Mouse (Mus musculus) monocyte, adult 5-6 weeks (primary cell): ENCODE measurements around the gene Nelfb. TPM values are rescaled to one million over a fixed set of nuclear protein-coding genes. Genes with fewer than 3 reads are reported as not detected.
"Not testable (repeated sequence)": the region's sequence is repeated elsewhere in the genome, so short reads cannot be mapped to it uniquely, and the experiment has no call there.

ENCODE experiments used
- ATAC-seq: fragments of 153-309, 156-312 bp; replicated peaks from 2 replicates; pipeline ENCODE4 v1.8.0; 2017; ENCODE audit warnings: mild to moderate bottlenecking; ENCODE audit not compliant: low TSS enrichment, insufficient number of reproducible peaks, severe bottlenecking, poor library complexity, low FRiP score
- total RNA-seq: library from RNA; stranded (forward); fragments of 200-1000, 200-491, 200-594 nt; gene quantifications from 3 replicates; pipeline ENCODE4 v1.2.3, GENCODE M21; 2017

Gene Nelfb
- 82.8 to 113 TPM (median 105 TPM) in 3 replicates for total RNA-seq

DNA sequence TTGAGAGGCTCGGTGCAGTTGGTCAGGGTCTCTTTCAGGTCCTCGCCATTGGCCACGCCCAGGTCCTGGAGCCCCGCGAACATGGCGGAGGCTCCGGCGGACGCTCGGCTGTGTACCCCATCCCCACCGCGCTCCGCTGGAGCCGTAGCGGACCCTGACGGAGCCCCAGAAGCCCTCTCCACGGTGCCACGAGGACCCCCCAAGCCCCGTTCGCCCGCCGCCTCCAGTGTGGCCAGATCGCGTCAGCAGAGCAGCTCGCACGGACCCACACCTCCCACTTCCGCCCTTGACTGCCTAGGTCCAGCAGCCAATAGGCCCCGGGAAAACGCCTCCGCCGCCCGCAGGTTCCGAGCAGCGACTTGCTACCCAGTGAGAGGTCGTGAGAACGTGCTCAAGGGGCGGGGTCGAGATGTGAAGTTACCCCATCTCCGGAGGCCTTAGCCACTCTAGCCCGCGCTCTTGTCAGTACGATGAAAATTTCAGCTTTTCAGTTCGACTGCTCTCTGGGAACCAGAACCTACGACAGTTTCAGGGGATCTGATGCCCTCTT, at the start of gene Nelfb:
TSS of gene Nelfb (minus strand) at position 369 of the 550 bp plus-strand sequence.
- peak; percentile 97 for ATAC-seq

DNA sequence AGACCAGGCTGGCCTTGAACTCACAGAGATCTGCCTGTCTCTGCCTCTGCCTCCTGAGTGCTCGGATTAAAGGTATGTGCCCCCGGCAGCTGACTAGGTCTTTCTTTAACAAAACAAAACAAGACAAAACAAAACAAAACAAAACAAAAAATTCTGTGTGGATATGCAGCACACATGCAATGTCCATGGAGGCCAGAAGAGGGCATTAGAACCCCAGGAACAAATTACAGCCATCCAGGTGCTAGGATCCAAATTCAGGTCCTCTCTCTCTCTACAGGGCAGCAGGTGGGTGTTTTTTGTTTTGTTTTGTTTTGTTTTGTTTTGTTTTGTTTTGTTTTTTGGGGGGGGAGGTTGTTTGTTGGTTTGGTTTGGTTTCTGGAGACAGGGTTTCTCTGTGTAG, 47.6 kb upstream of the Nelfb start:
- no peak for ATAC-seq

DNA sequence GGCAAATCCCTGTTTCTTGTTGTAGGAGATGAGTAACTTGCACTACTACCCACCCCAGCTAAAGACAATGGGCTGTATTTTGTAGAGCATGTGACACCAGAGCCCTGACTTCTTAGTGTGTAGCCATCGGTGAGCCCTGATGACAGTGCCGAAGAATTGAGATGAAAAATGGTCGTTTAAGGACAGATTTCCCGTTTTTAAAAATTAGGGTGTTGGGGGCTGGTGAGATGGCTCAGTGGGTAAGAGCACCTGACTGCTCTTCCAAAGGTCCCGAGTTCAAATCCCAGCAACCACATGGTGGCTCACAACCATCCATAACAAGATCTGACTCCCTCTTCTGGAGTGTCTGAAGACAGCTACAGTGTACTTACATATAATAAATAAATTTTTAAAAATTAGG, 46.0 kb upstream of the Nelfb start:
- ATAC-seq = not testable (repeated sequence)

DNA sequence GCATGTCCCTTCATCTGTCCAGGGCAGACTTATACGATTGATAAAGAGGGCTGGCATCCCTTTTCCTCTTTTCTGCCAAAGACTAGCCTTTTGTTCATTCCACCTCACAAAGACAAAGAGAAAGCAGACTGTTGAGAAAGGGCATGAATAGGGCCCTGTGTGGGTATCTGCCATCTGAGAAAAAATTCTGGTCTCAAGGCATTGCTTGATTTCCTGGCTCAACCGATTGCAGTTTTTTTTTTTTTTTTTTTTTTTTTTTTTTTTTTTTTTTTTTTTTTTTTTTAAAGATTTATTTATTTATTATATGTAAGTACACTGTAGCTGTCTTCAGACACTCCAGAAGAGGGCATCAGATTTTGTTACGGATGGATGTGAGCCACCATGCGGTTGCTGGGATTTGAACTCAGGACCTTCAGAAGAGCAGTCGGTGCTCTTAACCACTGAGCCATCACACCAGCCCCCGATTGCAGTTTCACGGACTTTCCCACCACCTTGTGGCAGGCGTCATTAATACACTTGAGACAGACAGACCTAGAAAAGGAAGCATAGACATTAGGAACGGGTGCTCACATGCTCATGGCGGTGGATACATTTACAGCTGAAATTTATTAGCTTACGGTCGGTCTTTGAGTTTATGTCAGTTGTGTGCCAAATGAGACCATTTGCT, 45.3 kb upstream of the Nelfb start:
- not testable (repeated sequence) for ATAC-seq

DNA sequence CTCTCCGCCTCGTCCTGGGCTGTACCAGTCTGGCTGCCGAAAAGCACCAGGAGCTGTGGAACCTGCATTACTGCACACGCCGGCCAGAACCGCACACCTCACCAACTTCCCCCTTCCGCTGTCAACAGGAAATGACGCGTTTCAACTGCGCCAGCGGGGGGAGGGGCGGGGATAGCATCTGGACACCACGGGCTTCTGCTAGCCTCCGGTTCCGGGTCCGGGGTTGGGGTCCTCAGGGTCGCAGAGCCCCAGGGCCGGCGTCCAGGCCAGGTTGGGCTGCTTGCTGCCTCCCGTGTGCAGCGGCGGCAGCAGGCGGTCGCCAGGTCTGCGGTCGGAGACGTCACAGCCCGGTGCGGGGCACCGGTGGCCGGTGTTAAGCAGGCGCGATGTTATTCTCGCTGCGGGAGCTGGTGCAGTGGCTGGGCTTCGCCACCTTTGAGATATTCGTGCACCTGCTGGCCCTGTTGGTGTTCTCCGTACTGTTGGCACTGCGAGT, 44.0 kb upstream of the Nelfb start, which contains the start of gene Tmem203:
TSS of gene Tmem203 (plus strand) at position 156 of the 496 bp plus-strand sequence.
- ATAC-seq = peak; percentile 96

DNA sequence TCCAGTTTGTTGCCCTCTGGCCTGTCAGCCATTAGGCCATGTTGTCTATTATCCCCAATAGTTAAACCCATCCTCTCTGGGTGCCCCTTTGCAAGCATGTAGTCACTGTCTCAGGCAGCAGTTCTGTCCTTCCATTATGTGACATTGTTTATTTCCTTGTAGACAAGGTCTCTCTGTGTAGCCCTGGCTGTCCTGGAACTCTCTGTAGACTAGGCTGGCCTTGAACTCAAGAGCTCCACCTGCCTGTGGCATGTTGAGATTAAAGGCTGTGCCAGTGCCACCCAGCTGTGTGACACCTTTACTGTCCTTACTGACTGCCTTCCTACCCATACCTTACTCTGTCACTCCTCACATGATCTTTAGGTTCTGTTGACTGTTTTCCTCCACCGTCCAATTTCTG, 41.0 kb upstream of the Nelfb start:
- ATAC-seq = no peak

DNA sequence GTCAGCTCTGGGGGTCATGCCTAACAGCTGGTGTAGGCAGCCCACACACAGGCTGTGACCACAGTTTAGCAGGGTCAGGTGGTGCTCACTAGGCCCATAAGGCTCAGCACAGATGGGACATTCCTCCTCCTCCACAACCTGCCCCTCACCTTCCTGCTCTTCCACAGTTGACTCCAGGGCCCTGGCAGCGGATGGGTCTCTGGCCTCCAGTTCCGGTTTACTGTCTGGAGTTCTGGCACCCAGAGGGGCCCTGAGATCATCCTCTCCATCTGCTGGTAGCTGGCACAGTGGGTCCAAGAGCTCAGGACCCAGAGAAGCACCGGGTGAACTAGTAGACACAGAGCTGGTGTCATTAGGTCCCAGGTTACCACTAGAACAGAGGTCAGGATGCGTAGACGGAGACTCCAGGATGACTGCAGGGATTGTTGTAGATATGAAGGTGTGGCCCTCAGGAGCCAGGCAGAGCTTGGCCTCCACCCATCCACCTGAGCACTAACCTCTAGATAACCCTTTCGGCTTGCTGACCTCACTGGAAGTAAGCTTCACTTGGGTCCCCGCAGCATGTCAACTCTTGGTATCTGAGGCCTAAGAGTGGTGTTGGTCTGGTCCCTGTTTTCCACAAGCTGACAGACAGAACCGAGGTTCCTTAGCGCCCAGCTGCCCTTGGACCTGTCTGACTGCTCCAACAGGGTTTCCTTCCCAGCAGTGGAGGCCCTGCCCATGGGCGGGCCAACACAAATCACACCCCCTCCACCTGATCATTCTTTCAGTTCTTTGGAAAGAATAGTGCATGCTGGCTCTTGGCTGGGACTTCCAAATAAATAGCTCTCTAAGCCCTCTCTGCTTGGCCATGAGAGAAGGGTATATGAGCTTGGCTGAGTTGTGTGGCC, 35.1 kb upstream of the Nelfb start, which contains the start of gene AL732309.1:
TSS of gene AL732309.1 (minus strand) at position 681 of the 890 bp plus-strand sequence.
- no peak for ATAC-seq

DNA sequence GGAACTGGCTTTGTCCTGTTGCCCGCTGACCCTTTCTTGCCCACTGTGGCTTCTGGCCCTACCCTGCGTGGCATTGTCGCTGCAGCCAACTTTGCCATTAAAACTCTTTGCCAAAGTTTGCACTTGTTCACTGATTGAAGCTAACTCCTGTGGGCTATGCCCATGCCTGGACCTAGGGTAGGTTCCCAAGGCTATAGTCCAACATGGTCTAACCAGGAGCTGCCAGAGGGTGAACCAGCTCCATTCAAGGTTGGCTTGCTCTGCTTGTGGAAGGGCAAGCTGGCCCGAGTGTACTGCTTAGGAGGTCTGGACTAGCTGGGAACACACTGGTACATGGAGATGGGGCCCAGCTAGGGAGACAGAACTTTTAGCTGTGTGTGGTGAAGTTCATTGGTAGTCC, 32.9 kb upstream of the Nelfb start:
- ATAC-seq = no peak

DNA sequence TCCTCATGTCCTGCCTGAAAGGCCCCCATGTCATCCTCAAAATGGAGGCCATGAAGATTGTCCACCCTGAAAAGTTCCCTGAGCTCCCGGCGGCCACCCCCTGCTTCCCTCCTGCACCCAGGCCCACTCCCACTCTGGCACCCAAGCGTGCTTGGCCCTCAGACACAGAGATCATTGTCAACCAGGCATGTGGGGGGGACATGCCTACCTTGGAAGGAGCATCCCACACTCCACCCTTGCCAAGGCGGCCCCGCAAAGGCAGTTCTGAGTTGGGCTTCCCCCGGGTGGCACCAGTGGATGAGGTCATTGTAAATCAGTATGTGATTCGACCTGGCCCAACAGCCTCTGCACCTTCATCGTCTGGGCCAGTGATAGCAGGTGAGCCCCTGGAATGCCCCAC, 32.1 kb upstream of the Nelfb start:
- no peak for ATAC-seq

DNA sequence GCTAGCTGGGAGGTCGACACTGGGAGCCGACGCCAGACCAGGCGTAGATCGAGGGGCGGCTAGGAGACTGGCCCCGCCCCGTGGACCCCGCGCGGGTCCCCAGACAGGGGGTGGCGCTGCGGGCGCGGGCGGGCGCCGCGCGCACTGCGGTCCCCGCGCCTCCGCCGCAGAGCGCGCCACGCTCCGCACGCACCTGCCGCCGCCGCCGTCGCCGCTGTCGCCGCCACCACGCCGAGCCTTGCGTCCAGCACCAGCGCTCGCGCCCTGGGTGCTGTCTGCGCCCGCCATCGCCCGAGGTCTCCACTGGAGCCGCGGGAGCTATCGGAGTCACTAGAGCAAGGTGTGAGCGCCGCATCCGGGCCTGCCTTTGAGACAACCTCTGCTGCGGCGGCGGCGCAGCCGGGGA, 30.8 kb upstream of the Nelfb start, which contains the start of the genes Rnf208 and Cysrt1:
TSS of gene Rnf208 (plus strand) at position 155 of the 406 bp plus-strand sequence.
TSS of gene Cysrt1 (minus strand) at position 352 of the 406 bp plus-strand sequence.
- no peak for ATAC-seq

DNA sequence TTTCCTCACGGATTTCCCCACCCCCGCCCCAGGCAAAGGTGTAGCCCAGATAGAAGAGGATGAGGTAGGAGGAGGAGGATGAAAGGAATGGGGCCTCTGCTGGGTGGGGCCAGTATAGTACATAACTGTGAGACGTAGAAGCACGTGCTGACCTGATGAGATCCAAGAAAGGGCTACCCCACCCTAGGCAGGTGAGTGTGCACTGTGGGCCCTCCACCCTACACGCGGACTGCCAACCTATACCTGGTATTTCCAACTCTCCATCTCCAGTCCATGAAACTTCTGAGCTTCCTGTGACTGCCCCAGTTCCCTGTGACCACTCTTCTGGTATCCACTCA, 30.1 kb upstream of the Nelfb start:
- no peak for ATAC-seq

DNA sequence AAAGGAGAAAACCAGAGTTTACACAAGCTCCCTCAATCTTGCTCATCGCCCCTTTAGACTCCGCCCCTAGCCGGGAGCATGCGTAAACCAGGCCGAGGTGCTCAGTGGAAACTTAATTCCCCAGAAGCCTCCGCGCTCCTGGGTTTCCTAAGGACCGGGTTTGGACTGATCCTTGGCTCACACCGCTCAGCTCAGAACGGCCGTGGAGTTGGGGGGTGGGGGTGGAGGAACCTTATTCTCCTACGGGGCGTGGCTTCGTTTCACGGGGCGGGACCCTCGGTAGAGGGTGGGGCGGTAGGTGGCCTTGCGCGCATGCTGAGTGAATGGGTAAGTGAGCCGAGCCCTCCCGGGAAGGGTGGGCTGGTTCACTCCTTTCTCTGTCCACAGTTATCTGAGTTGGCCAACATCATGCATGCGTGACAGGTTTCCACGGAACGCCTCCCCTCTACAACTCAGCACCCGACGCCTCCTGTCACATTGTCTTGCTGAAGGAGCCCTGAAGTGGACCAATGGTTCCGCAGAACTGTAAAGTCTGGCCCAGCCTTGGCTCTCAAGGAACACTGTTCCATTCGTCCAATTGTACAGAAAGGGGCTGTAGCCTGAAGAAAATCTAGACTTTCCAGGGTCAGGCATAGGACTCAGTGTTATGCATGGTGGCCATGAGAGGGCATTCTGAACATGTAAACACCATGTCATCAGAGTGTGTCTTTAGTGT, 29.6 kb upstream of the Nelfb start:
- peak; percentile 45; the same call in 1 of the 2 replicates for ATAC-seq

DNA sequence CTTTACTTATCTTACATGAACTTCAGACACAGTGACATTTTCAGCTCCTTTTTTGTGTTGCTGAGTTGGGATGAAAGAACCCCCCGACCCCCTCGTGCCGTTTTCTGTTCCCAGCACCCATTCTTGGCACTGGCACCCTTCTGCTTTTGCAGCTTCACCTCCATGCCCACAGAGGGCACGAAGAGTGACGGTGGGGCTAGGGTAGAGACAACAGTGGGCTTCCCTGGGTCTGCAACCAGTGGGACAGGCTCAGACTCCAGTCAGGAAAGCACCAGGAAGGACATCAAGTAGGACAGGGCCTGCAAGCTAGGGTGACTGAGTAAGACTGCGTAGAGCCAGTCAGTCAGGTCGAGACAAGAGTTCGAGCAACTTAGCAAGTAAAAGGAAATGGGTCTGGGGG, 29.0 kb upstream of the Nelfb start:
- ATAC-seq = no peak

DNA sequence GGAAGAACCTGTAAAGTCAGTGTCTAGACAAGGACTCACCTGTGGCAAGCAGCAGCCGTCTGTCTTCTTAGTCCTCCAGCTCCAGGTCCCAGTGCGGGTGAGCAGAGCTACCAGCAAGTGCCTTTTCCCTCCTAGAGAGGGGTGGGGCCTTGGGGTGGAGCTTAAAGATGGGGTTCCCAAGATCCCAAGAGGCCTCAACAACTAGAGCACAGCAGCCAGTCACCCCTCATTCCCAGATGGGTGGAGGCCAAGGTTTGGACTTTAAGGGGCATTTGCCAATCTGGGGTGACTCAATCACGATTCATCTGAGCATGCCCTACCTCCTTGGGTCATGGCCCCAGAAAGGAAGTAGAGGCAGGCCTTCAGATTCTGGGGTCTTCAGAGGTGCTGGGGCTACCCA, 28.5 kb upstream of the Nelfb start:
- ATAC-seq = no peak

DNA sequence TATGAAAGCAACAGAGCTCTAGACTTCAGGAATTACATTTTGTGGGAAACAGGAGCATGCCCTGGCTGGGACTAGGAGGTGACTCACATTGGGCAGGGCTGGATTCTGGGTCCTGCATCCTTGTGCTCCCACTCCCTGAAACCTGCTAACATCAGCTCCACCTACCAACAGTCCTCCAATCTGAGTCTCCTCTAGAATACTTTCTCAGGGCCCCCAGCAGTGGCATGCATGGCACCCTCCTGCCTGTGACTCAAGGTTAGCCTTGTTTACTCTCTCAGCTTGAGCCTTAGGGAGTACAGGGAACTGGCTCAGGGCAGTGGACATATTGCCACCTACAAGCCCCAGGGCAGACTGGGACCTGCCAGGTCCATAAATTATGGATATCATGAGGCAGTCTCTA, 26.8 kb upstream of the Nelfb start:
- no peak for ATAC-seq

DNA sequence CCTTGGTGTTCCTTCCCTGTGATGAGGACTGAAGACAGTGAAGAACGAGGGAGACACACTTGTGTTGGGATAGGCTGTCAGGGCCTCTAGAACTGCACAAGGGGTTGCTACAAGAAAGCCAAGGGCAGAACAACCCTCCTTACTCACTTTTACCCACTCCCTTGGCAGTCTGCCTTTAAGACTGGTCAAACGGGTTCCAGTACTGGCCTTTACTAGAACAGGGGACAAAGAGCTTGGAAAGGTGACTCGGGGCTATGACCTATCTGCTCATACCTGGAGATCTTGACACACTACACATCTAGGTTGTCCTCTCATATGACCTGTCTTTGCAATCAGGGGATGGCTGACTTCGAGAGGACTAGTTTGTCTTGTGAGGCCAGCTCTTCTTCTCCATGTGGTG, 26.2 kb upstream of the Nelfb start:
- no peak for ATAC-seq

DNA sequence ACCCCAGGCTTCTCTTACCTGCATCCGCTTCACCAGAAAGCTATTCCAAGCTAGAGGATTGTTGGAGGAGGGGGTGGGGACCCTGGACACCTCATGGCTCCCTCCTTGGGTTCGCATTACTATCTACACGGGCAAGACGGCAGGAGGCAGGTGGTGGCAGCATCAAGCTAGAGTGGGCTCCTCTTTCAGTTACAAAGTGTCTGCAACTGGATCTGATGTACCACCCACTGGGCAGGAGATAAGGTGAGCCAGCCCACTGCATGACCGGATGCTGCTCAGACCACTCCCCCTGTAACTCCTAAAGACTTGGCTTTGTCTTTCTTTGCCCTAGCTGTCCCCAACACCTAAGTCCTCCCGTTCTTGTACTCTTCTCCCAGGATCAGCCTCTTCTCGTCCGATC, 25.3 kb upstream of the Nelfb start, which contains the start of gene Rnf224:
TSS of gene Rnf224 (minus strand) at position 174 of the 400 bp plus-strand sequence.
- ATAC-seq = no peak

DNA sequence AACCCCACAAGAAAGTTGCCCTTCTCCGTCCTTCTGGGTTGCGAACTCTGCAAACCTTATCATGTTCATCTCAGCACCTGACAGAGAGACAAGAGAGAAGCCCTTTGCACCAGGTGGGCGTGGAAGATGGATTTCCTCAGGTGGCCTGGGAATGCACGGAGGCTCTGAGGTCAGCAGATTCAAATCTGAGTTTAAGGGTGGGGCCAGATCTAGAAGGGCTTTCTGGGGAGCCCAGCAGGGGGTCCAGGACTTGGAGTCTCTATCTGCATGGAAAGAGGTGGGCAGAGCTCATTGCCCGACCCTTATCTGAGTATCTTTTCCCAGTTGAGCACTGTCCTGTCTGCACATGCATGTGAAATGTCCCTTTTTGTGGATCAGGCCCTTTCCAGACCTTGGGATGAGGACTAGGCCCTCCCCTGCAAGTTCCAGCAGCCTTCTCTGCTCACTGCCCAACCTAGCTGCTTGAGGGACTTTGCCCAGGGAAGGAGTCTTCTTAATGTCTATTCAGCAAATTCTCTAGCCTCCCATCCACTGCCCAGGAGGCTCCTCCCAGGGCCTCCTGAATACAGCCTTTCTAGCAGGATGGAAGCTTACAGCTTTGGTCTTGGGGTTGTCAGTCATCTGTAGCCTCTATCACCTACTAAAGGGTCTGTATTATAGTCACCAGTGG, 23.4 kb upstream of the Nelfb start:
- no peak for ATAC-seq
